Mouse (Mus musculus): ENCODE data around the gene Ddx31.

DNA sequence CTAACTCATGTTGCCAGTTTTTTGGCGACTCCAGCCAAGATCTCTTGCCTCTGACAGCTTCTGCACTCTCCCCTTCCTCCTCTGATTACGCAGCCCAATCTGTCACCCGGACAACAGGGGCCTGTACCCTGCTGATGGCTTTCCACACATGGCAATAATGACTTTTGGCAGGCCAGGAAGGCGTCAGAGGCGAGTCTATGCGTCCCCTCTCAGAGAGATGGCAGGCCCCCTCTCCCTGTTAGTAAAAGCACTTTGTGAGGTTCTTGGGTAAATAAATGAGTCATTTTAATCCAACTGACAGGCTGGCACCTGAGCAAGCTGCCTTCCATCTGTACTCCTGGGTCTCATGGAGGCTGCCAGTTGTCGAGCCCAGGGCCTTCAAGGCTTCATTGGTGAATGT, 27.3 kb downstream of the Ddx31 start:
- TF ChIP-seq MAFK (IDR thresholded peaks at IDR 0.05; ENCODE audit: borderline replicate concordance, low read depth, low read length) (no peak), CTCF (IDR thresholded peaks at IDR 0.05 in 2 of 3, conservative IDR thresholded peaks at IDR 0.05 in 1 of 3; ENCODE audit: control insufficient read depth in 1 of 3, insufficient read depth in 1 of 3, low read depth in 2 of 3, low read length in 3 of 3, poor library complexity in 1 of 3, severe bottlenecking in 1 of 3) (no peak), EP300 (IDR thresholded peaks at IDR 0.05; ENCODE audit: low read depth in 1 of 2, low read length in 2 of 2) (no peak), RAD21 (IDR thresholded peaks at IDR 0.05; ENCODE audit: low read depth, low read length) (no peak), ZC3H11A (IDR thresholded peaks at IDR 0.05; ENCODE audit: low read depth, low read length) (no peak), KAT2A (conservative IDR thresholded peaks at IDR 0.05; ENCODE audit: low read depth, low read length) (no peak), MYC (IDR thresholded peaks at IDR 0.05; ENCODE audit: low read depth, low read length) (no peak), TAL1 (IDR thresholded peaks at IDR 0.05; ENCODE audit: low read length) (no peak), POLR2A (IDR thresholded peaks at IDR 0.05; ENCODE audit: control insufficient read depth in 1 of 2, insufficient read depth in 1 of 2, low read depth in 1 of 2, low read length in 2 of 2, poor library complexity in 1 of 2) (no peak), ZNF384 (IDR thresholded peaks at IDR 0.05; ENCODE audit: low read depth, low read length) (no peak), ELF1 (IDR thresholded peaks at IDR 0.05; ENCODE audit: low read depth, low read length) (no peak)

Measured in MEL (cell line).